7 mouse cellular contexts compared by ENCODE assay signal in the genomic region with DNA sequence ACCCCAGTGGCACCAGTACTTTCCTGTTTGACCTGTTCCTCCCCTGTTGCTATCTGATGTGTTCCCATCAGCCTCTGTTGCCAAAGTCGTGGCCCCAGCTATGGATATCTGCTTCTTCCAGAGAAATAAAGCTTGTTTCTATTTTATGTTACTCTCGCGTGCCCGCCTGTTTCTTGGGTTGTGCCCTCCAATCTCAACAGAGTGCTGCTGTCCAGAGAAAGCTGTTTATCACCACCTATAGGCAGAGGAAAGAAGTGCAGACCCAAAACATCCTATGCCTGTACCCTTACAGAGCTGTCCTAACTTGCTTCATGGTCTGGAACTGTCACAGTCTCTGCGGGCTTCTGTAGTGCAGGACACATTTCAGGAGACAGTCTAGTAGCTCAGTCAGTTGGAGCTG. TPM values are rescaled to one million over a fixed set of nuclear protein-coding genes. Genes with fewer than 3 reads are reported as not detected.
DNase-seq lines count a peak whose midpoint lies in the region; ATAC-seq lines count a peak whose summit lies in the region.

No protein-coding gene starts in this region.

- H3K36me3 ChIP-seq in midbrain, embryonic 13.5 days, result peaks cover 41% of the 10 kb centered on the region

- no peak overlapping the region for H3K4me3 ChIP-seq in midbrain, embryonic 13.5 days (replicated peaks)

- H3K9me3 ChIP-seq in midbrain, embryonic 13.5 days, result no peaks in the 10 kb centered on the region

- H3K27ac ChIP-seq in midbrain, embryonic 13.5 days, result no peak overlapping the region

- H3K27me3 ChIP-seq in midbrain, embryonic 13.5 days, result no peaks in the 10 kb centered on the region

- no peak overlapping the region for H3K4me2 ChIP-seq in midbrain, embryonic 13.5 days (replicated peaks)

- 61% methylated on average over 5 of the region's 5 CpGs for WGBS in midbrain, embryonic 13.5 days

- intact Hi-C loops in left cerebral cortex, postnatal 14 days (cut with DNase I), result loop anchor here (2.0 kb wide), 1 partner anchor 25 kb away; no protein-coding TSS in a partner anchor

- H3K9ac ChIP-seq in midbrain, embryonic 13.5 days (replicated peaks), result no peak overlapping the region

- DNase-seq in left cerebral cortex, postnatal 14 days (ENCODE audit: low spot score in 2 of 2), result peak; percentile 55 to 76
- DNase-seq in left cerebral cortex, adult 8-10 months (ENCODE audit: low spot score in 2 of 2), result no peak
- DNase-seq in R1 (ENCODE audit: low read depth, low spot score), result peak; percentile 77
- DNase-seq in embryo, embryonic 11 days, result peak; percentile 56
- DNase-seq in kidney, adult 8-10 months, result peak; percentile 33 to 42
- no peak for DNase-seq in ovary, postnatal 36 days (ENCODE audit: low spot score)

- ATAC-seq in midbrain, embryonic 13.5 days, result peak; percentile 41; the same call in 1 of the 2 replicates

- H3K4me1 ChIP-seq in midbrain, embryonic 13.5 days (replicated peaks), result no peaks in the 10 kb centered on the region

RNA-seq across cellular contexts. Expression of a gene that starts 39.7 kb away (rescaled TPM):
- 100 to 1,000 TPM; 112 TPM for total RNA-seq in left cerebral cortex, postnatal 14 days (2021)
- 100 to 1,000 TPM; 243 to 266 (median 252) TPM for total RNA-seq in left cerebral cortex, adult 8-10 months (2022)
- polyA plus RNA-seq in midbrain, embryonic 13.5 days (2015; fragmentation: Nextera tagmentation; extraction: Ambion mirVana), result 15.6 and 17.7 TPM in 2 replicates

RNA-seq across cellular contexts. Expression of a gene that starts 52.3 kb away (rescaled TPM):
- total RNA-seq in left cerebral cortex, postnatal 14 days (2021), result not detected
- total RNA-seq in left cerebral cortex, adult 8-10 months (2022), result under 1 TPM in 1 of 4 experiments, not detected in 3; 0.05 TPM
- not detected in 2 replicates for polyA plus RNA-seq in midbrain, embryonic 13.5 days (2015; fragmentation: Nextera tagmentation; extraction: Ambion mirVana)

Comparison
In these comparisons a context has a peak if more than half of its experiments do, and no peak if none do; other contexts are left out.
1. DNase-seq: peak in left cerebral cortex, postnatal 14 days (2 of 2), R1 (single experiment), embryo, embryonic 11 days (single experiment) and kidney, adult 8-10 months (2 of 2); none in left cerebral cortex, adult 8-10 months (0 of 2) and ovary, postnatal 36 days (single experiment).